Mouse (Mus musculus): ENCODE results near the gene Lrrc4.
A peak's percentile ranks its signal among the peaks of the same experiment; 100 is the strongest.

Gene Lrrc4

DNA sequence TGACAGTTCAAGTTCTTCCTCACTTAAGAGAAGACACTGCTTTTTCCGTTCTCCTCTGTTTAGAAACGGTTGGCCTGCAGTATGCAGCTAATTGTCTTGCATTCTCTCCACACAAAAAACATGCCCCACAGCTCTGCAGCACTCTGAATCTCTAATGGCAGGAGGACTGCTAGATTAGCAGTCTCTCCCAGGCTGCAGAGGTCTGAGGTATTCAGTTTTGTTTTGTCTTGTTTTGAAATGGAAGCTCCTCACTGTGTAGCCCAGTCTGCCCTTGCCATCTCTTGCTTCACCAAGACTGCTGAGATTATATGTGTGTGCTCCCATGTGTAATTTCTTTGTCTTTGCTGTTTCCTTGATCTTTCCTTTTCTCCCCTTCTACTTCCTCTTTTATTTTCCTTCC is 101.9 kb downstream of the Lrrc4 start:
- DNase-seq (ENCODE audit: low read depth, low spot score): no peak

DNA sequence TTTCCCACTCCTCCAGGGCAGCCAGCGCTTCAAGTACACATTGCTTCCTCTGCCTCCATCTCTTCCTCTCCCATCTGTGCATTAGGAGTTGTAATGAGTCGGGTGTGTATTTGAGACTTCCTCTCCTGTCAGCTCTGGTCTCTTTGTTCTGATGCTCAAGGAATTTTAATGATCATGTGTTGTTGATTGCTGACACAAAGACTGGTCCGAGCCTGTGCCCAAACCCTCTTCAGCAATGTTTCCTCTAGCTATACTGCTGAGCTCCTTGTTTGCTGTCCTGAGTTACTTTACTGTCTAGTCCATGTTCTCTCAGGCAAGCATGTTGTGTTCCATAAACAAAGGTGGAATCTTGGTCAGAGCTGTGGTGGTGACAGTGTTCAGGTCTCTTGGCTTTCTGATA is 102.3 kb downstream of the Lrrc4 start:
- DNase-seq (ENCODE audit: low read depth, low spot score): no peak

DNA sequence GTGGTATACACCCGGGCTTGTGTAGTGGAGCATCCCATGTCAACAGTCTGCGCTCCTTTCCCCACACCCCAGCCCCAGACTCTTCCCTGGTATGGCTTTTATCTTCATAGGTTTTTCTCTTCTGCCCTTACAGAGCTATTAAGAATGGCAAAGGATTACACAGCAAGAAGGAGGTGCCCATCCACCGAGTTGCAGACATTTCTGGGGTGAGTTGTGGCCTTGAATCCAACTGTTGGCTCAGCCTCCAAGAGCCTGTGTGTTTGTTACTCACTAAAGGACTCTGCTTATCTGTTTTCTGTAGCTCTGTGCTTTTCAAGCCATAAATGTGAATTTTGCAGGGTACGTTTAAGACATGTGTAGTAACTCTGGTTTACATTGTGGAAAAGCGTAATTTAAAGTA is 106.8 kb downstream of the Lrrc4 start:
- no peak for DNase-seq (ENCODE audit: low read depth, low spot score)

DNA sequence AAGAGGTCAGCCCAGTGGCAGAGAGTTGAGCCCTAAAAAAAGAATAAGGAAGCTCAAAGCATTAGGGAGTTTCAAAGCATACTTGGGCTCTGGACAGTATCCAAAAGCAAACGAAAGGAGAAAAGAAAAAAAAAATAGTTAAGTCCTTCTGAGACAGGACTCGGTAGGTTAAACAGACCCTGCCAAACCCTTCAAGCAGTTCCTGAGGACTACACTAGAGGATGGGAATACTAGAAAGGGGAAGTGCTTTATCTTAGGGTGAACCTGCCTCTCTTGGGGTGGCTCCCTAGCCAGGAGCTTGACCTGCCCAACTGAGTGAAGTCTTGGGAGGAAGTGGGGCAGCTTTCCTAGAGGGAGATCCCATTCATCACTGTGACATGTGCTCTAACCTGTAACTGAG is 108.5 kb downstream of the Lrrc4 start:
- DNase-seq (ENCODE audit: low read depth, low spot score): no peak

DNA sequence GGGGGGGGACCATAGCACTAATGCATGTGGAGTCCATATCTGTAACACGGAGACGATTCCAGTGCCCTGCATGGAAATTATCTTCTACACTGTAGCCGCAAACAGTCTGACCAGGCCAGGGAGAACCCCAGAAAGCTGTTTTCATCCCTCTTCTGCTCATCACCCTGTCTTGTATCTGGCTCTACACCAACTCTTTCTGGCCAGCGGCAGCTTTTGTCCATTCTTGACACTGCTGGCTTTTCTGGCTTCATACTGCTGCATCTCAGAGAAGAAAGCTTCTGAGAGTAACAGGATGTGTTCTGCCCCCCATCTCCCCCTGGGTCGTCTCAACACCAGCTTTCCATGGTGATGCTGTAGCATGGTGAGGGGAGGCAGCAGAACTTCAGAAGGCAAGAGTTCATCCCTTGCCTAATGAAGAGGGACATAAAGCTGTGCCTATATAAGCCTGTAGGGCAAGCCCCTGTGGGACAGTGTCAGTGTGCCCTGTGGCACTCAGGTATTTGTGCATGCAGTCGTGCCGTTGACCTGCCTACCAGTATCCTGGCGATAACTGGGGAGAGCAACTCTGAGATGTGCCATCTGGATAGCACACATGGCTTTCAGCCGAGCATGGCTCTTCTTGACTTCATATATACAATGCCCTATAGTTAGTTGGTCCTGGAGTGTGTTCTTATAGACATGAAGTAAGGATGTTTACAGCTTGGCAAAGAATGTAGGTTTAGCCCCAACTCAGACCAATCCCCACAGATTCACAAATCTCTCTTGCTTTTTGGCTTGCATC is 111.0 kb downstream of the Lrrc4 start:
- DNase-seq (ENCODE audit: low read depth, low spot score): no peak

DNA sequence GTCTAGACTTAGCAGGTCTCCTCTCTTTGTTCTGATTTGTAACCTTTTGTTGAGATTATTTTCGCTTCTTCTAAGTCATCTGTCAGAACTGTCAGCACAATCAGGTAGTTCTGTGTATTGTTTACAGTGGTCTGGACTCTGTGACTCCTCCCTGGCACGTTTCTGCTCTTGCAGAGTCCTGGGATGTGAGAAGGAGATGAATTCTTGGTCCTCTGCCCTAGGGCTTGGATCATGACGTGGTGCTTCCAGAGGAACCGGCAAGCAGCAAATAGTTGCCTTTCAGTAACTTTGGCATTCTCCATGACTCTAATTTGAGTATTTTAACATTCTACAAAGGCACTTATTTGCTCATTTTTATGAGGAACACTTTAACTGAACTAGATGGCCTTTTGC is 113.7 kb downstream of the Lrrc4 start:
- DNase-seq (ENCODE audit: low read depth, low spot score): no peak

DNA sequence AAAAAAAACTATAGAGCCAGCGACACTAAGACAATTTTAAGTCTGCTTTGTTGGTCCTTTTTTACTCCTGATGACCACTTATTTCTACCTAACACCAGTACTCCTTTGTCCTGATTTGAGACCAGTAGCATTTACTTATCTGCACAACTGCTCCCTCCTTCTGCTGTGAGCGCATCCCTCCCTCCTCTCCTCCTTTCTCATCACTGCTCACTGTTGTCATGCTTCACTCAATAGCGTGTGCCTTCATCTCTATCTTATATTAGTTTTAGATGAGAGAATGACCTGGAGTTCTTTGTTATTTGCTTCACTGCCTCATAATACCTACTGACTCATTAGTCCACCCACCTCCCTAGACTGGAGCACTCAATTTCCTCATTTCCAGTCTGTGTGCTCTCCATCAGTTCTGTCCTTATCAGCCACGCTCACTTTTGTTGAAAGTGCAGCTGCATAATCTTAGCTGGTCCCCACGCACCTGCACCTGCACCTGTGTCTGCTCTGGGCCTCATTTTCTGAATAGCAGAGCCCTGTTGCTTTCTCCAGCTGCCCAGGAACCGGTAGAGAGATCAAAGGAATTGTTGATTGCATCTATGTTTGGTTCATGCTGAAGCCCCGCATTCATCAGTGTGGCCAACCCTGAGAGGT is 114.2 kb downstream of the Lrrc4 start:
- no peak for DNase-seq (ENCODE audit: low read depth, low spot score)

DNA sequence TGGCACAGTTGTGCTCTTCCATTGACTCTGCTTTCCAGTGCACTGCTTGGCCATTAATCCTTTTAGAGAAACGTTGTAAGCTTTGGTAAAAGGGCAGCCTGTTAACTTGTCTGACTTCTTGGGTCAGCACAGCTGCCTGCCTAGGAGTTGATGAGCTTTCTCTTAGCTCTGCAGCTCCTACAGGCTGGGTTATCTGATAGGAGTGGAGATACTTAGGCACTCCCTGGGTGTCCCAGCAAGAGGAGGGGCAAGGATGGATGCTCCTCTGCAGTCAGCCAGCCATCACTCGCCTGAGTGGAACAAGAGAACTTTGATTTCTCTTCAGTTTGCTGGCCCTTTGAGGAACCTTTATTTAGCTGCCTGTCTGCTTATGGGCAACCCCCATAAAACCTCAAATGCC is 121.5 kb downstream of the Lrrc4 start:
- DNase-seq (ENCODE audit: low read depth, low spot score): no peak

DNA sequence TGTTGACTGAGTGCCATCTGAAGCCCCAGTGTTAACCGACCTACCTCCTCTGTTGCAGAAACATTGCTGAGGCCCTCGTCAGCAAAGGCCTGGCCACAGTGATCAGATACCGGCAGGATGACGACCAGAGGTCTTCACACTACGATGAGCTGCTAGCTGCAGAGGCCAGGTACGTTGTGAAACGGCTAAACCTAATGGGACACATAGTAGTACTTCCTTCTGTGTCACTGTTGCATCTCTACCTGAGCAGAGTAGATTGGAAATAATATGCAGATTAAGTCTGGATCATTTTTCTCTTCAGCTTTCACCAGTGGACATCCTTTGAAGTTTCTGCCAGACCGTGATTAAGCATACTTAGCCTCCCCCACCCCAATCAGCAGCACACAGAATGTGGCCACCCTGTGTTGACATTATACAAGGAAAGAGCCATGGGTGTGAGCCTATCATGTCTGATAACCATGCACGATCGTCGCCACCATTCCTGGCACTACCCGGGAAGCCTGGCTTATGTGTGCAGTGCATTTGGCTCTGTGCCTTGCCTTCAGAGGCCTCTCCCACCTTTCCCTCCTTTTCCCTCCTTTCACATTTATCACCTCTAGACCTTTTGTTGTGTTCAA is 124.5 kb downstream of the Lrrc4 start:
- no peak for DNase-seq (ENCODE audit: low read depth, low spot score)

DNA sequence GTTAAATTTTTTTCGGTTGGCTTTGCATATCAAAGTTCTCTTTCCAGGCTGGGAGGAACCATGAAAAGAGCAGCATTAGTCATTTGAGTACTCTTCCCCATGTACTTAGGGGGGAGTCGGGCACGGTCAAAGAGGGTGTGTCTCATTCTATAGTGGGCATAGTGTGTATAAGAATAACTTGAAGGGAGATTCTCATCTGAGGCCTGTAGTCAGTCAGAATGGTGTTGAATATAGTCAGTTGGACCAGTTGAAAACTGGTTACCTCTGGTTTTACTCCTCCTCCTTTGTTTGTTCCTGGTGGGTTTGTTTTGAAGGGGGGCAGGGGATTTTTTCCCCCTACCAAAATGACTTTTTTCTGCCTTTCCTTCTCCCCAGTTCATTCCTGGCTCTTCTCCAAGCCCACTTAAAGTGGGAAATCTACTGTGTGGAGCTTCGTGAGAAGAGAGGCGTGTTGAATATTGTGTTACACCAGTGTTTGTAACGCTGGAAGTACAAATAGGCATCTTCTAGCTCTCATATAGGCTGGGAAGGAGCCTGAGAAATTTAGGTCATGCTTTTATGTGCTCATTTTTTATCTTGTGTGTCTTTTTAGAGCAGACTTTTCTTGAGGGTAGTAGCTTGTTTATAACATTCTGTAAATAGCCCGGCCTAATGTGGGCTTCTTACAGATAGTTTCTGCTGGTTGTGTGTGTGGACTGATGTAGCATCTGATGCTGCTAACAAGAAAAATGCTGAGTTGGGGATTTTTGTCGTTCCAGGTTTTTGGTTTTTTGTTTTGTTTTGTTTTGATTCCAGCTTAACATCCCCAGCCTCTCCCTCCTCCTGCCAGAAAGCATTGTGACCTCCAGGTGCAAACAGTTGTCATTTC is 125.2 kb downstream of the Lrrc4 start:
- no peak for DNase-seq (ENCODE audit: low read depth, low spot score)

DNA sequence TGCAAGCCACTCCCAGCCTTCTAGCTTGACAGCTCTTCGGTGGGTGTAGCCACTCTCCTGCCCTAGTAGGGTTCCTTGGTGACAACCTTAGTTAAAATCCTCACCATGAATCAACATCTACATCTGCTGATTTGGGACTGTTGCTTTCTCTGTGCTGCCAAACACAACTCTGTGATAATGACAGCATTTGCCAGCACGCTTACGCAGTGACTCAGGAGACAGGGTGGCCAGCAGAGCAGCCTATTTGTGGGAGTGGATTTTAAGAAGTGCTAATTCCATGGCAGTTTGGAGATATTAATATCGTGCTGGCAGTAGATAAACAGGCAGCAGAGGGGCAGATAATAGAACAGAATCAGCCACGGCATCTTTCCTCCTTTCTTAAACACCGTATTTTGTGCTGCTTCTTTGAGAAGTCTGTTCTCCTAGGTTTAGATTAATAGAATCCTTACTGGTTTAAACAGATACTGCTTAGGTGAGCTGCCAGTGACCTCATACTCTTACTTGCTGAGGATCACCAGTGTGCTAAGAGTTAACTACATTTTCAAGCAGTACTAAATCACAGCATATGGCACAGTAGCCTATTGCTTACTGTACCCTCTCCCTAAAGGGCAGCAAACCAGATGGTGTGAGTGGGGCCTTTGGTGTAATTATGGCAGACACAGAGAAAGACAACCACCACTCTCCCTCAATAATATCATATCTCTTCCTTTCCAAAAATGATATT is 126.0 kb downstream of the Lrrc4 start:
- peak; percentile 86 for DNase-seq (ENCODE audit: low read depth, low spot score)

DNA sequence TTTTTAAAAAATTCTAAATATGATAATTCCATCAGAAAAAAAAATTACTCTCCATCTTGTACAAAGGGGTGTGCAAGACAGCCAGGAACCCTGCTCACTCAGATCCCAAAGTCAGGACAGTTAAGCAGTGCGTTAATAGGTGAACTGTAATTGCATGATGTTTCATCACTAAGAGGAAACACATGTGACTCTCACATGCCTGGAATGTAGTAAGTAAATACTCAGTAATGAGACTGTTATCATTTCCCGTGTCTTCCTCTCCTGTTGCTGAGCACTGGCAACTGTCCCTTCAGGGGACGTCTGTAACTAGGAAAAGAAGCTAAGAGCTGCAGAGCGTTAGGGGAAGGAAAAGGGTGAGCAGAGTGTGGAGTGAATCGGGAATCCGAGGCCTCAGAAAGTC is 126.9 kb downstream of the Lrrc4 start:
- DNase-seq (ENCODE audit: low read depth, low spot score): no peak

DNA sequence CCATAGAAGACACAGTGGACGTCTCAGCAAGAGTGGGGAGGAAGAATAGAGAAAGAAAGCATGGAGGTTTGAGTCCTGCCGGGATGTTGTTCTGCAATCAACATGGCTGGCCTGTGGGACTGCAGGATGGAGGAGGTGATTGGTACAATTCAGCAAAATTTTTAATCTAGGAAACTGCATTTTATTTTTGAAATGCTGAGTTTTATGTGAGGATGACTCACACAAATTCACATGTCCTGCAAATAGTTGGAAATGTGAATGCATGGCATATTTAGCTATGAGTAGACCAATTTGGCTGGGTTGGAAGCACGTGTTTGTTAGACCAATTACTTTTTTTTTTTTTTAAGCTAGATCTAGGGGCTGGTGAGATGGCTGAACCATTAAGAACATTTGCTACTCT is 134.3 kb downstream of the Lrrc4 start:
- DNase-seq (ENCODE audit: low read depth, low spot score): peak; percentile 76

DNA sequence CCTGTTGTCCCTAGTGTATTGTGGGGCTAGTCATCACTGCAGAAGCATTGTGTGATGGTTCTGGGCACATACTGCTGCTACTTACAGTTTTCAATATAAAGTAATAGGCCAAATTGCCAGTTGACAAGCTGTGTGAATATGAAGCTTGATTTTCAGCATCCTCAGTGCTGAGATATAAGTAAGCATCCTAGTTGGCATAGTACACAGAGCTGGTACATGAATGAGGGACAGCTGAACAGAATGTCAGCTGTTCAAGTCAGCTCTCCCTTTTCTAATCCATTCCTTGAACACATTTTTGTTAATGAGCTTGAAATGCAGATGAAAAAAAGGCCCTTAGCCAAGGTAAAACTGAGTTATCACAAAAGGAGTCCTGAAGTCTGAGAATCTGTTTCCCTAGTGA is 138.9 kb downstream of the Lrrc4 start:
- DNase-seq (ENCODE audit: low read depth, low spot score): no peak

DNA sequence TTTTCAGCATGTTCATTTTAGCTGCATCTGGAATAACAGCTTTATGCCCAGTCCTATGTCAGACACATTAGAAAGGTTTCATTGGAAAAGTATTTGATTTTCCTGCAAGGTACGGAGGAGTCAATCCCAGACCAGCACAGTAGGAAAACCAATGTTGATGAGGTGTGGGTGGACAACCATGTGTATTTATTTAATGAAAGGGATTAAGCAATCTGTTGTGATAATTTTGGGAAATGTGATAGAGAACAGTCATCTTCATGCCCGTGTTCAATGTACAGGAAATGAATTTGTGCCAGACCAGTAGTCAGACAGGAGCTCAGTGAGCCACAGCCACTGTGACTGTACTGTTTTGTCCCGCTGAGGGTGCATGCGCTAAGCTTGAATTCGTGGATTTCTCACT is 143.8 kb downstream of the Lrrc4 start:
- DNase-seq (ENCODE audit: low read depth, low spot score): no peak

DNA sequence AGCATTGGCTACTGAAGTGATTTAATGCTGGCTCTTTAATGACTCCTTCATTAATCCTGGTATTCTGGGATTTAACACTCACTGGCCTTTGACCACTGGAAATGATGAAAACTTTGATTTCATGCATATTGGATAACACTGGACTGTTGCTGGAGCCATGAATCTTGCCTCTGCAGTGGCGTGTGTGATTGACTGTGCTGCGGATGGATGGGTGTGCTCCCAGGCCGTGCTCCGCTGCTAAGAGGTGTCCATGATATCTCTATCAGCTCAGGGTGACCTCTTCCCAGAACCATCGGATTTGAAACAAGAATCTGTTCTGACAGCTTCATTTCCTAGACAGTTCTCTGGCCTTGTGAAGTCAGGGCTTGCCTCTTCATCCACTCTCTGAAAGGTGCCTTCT is 145.8 kb downstream of the Lrrc4 start:
- DNase-seq (ENCODE audit: low read depth, low spot score): no peak

DNA sequence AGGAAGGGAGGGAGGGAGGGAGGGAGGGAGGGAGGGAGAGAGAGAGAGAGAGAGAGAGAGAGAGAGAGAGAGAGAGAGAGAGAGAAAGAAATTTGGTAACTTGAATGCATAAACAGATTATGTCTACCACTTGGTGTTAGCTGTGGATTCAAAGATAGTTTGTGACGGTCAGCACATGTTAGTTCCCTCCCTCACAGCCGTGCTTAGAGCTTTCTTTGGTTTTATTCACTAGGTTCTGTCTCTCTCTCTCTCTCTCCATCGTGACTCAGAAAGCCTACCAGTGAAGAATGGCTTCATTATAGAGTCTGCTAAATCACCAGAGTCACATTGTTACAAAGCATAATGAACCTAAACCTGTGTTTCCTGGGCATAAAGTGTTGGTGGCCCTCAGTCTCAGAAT is 146.5 kb downstream of the Lrrc4 start:
- DNase-seq (ENCODE audit: low read depth, low spot score): no peak

DNA sequence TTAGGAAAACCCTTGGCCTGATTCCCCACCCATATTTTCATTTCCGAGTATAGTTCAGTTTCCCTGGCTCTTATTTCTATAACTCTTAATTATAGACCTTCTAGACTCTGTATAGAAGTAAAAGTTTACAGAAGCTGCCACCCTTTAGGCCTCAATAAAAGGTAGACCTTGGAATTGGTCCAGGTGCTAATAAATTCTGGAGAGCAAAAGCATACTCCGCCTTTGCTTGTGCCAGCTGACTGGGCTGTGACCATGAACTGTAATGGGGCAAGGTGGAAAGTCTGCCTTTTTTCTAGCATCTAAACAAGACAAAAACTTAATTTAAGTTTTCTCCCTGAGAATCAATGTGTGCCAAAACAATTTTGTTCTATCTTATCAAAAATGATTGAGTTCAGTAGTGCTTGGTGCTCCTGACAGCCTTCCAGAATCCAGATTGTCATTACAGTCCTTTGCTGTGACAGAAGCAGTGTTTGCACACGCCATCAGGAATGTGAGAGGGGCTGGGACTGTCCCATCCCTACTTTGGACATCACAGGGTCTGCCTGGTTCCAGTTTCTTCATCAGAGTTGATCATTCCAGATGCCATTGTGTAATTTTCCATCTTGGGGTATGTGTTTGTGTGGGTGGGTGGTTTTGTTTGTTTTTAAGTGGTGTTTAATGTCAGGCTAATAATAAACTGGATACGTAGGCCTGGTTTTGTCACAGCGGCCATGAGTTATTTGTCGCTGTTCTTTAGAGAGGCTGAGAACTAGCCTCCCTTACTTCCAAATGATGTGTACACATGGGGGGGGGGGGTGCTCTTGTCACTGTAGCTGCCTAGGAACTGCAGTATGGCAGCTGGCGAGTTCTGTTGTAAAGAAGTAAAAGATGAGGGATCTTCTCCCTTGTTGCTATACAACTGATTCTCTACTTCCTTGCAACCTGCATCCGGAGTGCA is 149.8 kb downstream of the Lrrc4 start:
- DNase-seq (ENCODE audit: low read depth, low spot score): no peak

DNA sequence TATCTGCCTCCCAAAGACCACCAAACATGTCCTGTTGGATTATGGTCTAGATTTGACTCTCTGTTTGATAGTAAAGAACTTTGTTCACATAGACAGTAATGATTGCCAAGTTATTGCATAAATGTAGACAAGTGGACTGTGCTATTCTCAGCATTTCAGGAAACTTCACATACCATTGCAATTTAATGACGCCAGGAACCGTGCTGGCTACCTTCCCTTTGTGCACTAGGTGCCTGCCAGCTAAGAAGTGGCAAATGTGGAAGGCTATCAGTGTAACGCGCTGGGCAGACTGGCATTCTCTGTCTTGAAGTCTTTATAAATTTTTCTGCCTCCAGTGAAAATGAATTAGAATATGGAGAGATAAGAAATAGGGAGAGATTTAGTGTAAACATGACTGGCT is 151.0 kb downstream of the Lrrc4 start:
- no peak for DNase-seq (ENCODE audit: low read depth, low spot score)

DNA sequence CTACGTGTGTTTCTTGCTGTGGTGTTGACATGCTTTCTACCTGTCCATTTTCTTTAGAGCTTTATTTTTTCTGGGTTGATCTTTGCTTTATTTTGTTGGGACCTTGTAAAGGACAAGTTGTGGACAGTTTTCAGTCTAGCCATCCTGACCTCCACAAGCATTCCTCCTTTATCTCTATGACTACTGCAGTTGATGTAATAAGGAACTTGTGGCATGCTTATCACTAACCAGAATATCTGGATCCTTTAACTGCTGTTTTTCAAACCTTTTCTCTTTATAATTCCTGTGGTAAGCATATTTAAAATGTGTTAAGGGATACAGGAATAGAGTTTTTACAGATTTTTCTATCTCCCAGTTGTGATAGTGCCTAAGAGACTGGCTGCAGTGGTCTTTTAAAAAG is 152.7 kb downstream of the Lrrc4 start:
- no peak for DNase-seq (ENCODE audit: low read depth, low spot score)
